Mouse (Mus musculus): ENCODE measurements around the gene Ahdc1. TPM values are rescaled to one million over a fixed set of nuclear protein-coding genes. Genes with fewer than 3 reads are reported as not detected.

The Ahdc1 gene
- polyA plus RNA-seq, 1 experiment: 58.2 TPM

DNA sequence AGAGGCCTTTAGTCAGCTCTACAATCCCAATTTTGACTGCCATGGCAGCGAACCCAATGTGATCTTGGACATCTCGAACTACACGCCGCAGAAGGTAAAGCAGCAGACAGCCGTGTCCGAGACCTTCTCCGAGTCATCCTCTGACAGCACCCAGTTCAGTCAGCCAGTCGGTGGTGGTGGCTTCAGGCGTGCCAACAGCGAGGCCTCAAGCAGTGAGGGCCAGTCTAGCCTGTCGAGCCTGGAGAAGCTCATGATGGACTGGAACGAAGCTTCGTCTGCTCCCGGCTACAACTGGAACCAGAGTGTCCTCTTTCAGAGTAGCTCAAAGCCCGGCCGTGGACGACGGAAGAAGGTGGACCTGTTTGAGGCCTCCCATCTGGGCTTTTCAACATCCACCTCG, 53.7 kb downstream of the Ahdc1 start:
- H3K4me3 ChIP-seq: no peak overlapping the region
- H3K36me3 ChIP-seq (ENCODE audit: control insufficient read depth, insufficient read depth): peaks cover 24% of the 10 kb centered on the region
- TF ChIP-seq POLR2A (IDR thresholded peaks at IDR 0.05; ENCODE audit: insufficient read length, low read depth) (peak; percentile 20), MAX (IDR thresholded peaks at IDR 0.05; ENCODE audit: low read depth) (no peak), SRF (IDR thresholded peaks at IDR 0.05; ENCODE audit: control insufficient read depth, insufficient read length, low read depth) (no peak), POLR2AphosphoS2 (IDR thresholded peaks at IDR 0.05; ENCODE audit: insufficient read length, low read depth) (peak; percentile 33)
- H3K79me2 ChIP-seq (ENCODE audit: control insufficient read depth, insufficient read depth): peaks cover 43% of the 10 kb centered on the region
- H3K27me3 ChIP-seq (ENCODE audit: control insufficient read depth, insufficient read depth, insufficient read length): no peaks in the 10 kb centered on the region
- H3K4me2 ChIP-seq (ENCODE audit: low read depth): no peak overlapping the region
- no peak overlapping the region for H3ac ChIP-seq (ENCODE audit: control insufficient read depth, insufficient read length)

DNA sequence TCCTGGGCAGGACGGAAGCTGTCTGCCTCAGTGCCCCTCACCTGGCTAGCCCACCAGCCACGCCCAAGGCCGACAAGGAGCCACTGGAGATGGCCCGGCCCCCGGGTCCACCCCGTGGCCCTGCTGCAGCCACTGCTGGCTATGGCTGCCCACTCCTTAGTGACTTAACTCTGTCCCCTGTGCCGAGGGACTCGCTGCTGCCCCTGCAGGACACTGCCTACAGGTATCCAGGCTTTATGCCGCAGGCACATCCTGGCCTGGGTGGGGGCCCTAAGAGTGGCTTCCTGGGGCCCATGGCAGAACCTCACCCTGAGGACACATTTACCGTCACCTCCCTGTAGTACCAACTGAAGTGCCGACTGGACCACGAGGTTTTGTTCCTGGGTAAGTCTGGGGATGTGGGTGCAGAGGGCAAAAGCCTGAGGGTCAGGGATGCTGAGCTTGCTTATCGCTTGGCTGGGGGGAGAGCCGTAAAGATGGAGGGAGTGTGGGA, 54.9 kb downstream of the Ahdc1 start:
- no peak for TF ChIP-seq E2F4 (IDR thresholded peaks at IDR 0.05; ENCODE audit: insufficient read depth)
- TF ChIP-seq MYOG (IDR thresholded peaks at IDR 0.05; ENCODE audit: control insufficient read depth in 1 of 3, insufficient read depth in 1 of 3, insufficient read length in 2 of 3, low read depth in 2 of 3): no peak
- no peak for TF ChIP-seq CEBPB (IDR thresholded peaks at IDR 0.05; ENCODE audit: insufficient read depth, poor library complexity, severe bottlenecking)
- no peak for TF ChIP-seq USF1 (IDR thresholded peaks at IDR 0.05; ENCODE audit: low read depth)
- no peak overlapping the region for H3K4me2 ChIP-seq (ENCODE audit: low read depth)
- H3K36me3 ChIP-seq (ENCODE audit: control insufficient read depth, insufficient read depth): peaks cover 16% of the 10 kb centered on the region
- H3K79me2 ChIP-seq (ENCODE audit: control insufficient read depth, insufficient read depth): peaks cover 31% of the 10 kb centered on the region
- H3ac ChIP-seq (ENCODE audit: control insufficient read depth, insufficient read length): no peak overlapping the region
- H3K4me3 ChIP-seq: no peak overlapping the region
- no peaks in the 10 kb centered on the region for H3K27me3 ChIP-seq (ENCODE audit: control insufficient read depth, insufficient read depth, insufficient read length)

DNA sequence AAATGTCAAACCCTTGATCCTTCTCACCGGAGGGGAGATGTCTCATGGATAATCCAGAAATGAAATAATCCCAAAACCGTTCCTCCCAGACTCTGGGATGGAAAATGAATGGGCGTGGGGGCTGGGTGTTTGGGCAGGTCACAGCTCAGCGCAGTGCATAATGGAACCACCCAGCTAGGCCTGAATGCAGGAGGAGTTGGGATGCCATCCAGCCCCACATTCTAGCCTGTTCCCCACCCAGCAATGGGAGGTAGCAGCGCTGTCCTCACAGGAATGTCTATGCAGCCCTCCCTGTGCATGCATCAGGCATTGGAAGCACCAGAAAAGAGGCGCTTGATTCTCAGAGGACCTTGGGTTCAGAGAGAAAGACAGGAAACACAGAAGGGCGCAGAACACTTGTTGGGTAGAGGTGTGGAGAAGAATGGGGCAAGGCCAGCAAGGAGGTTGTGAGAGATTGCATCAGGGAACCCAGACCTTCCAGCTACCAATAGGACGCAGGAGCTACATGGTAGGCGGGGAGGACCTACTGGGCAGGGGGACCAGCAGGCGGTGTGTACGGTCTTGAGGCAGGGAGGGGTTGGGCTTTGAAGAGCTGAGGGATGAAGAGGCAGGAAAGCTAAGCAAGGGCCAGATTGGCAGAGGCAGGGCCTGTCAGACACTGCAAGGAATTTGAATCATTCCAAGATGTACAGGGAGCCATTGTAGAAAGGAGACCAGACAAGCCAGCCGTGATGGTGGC, 57.5 kb downstream of the Ahdc1 start:
- Histone ChIP-seq H3K79me2 (ENCODE audit: control insufficient read depth, insufficient read depth) (peaks cover 47% of the 10 kb centered on the region), H3ac (ENCODE audit: control insufficient read depth, insufficient read length) (no peak overlapping the region), H3K27me3 (ENCODE audit: control insufficient read depth, insufficient read depth, insufficient read length) (no peaks in the 10 kb centered on the region), H3K4me3 (no peak overlapping the region), H3K36me3 (ENCODE audit: control insufficient read depth, insufficient read depth) (peaks cover 19% of the 10 kb centered on the region), H3K4me2 (ENCODE audit: low read depth) (no peak overlapping the region)
- TF ChIP-seq POLR2A (IDR thresholded peaks at IDR 0.05; ENCODE audit: insufficient read length, low read depth) (peak; percentile 17), POLR2AphosphoS2 (IDR thresholded peaks at IDR 0.05; ENCODE audit: insufficient read length, low read depth) (peak; percentile 42), TCF3 (IDR thresholded peaks at IDR 0.05; ENCODE audit: insufficient read length, low read depth) (no peak)

DNA sequence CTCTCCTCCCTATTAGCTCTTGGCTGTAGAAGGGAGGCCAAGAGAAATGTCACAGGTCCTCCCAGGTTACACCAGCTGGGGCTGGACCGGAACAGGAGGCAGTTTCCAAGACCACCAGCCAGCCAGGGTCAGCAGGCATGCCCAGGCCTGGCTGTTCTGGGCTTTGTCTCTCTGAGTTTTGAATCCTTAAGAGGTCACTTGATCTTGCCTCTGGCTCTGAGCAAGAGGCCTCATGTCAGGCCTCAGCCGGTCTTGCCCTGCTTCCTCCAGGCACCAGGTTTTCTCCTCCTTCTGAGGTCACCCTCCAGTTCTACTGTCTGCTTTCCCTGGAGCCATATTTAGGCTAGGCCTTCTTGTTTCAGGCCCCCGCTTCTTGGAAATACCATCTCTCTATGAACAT, 59.3 kb downstream of the Ahdc1 start:
- Histone ChIP-seq H3K79me2 (ENCODE audit: control insufficient read depth, insufficient read depth) (peaks cover 45% of the 10 kb centered on the region), H3K36me3 (ENCODE audit: control insufficient read depth, insufficient read depth) (peaks cover 19% of the 10 kb centered on the region)
- TF ChIP-seq TCF12 (IDR thresholded peaks at IDR 0.05; ENCODE audit: insufficient read depth, poor library complexity, severe bottlenecking) (no peak), TCF3 (IDR thresholded peaks at IDR 0.05; ENCODE audit: insufficient read length, low read depth) (no peak), POLR2A (IDR thresholded peaks at IDR 0.05; ENCODE audit: insufficient read length, low read depth) (no peak), MYOG (IDR thresholded peaks at IDR 0.05; ENCODE audit: control insufficient read depth in 1 of 3, insufficient read depth in 1 of 3, insufficient read length in 2 of 3, low read depth in 2 of 3) (no peak), E2F4 (IDR thresholded peaks at IDR 0.05; ENCODE audit: insufficient read depth) (no peak), MAX (IDR thresholded peaks at IDR 0.05; ENCODE audit: low read depth) (no peak), POLR2AphosphoS2 (IDR thresholded peaks at IDR 0.05; ENCODE audit: insufficient read length, low read depth) (no peak), REST (IDR thresholded peaks at IDR 0.05; ENCODE audit: insufficient read depth, insufficient read length) (no peak), CEBPB (IDR thresholded peaks at IDR 0.05; ENCODE audit: insufficient read depth, poor library complexity, severe bottlenecking) (no peak), SRF (IDR thresholded peaks at IDR 0.05; ENCODE audit: control insufficient read depth, insufficient read length, low read depth) (no peak)

DNA sequence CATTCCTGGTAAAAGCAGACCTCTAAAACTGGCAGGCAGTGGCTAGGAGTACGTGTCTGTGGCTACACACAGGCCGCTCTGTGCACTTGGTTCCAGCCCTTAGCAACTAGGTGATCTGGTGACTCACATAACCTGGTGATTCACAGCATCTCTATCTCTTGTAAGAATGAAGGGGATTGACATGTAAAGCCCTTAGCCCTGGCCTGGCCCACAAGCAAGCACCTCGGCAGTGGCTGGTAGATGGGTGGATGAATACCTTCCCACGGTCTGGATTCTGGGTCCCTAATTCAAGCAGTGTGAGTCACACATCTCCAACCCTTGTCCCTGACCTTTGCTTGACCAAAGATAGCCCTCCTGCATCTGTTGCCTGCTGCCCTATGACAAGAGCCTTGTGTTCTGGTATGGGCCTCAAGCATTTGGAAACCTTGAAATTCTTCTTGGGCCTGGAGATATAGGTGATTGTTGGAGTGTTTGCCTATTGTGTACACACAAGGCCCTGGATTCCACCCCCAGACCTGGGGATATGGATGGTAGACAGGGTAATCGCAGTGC, 59.8 kb downstream of the Ahdc1 start:
- H3K79me2 ChIP-seq (ENCODE audit: control insufficient read depth, insufficient read depth): peaks cover 44% of the 10 kb centered on the region
- TF ChIP-seq USF1 (IDR thresholded peaks at IDR 0.05; ENCODE audit: low read depth): no peak
- TF ChIP-seq REST (IDR thresholded peaks at IDR 0.05; ENCODE audit: insufficient read depth, insufficient read length): no peak
- no peak for TF ChIP-seq TCF12 (IDR thresholded peaks at IDR 0.05; ENCODE audit: insufficient read depth, poor library complexity, severe bottlenecking)
- no peak for TF ChIP-seq MAX (IDR thresholded peaks at IDR 0.05; ENCODE audit: low read depth)
- no peak for TF ChIP-seq POLR2A (IDR thresholded peaks at IDR 0.05; ENCODE audit: insufficient read length, low read depth)
- TF ChIP-seq TCF3 (IDR thresholded peaks at IDR 0.05; ENCODE audit: insufficient read length, low read depth): no peak
- TF ChIP-seq E2F4 (IDR thresholded peaks at IDR 0.05; ENCODE audit: insufficient read depth): no peak
- TF ChIP-seq SRF (IDR thresholded peaks at IDR 0.05; ENCODE audit: control insufficient read depth, insufficient read length, low read depth): no peak
- no peak for TF ChIP-seq CEBPB (IDR thresholded peaks at IDR 0.05; ENCODE audit: insufficient read depth, poor library complexity, severe bottlenecking)
- TF ChIP-seq POLR2AphosphoS2 (IDR thresholded peaks at IDR 0.05; ENCODE audit: insufficient read length, low read depth): peak; percentile 55
- peak in 2 of 3 experiments; percentile 17 to 70 for TF ChIP-seq MYOD1 (IDR thresholded peaks at IDR 0.05; ENCODE audit: control insufficient read depth in 1 of 3, insufficient read length in 2 of 3, low read depth in 2 of 3)
- TF ChIP-seq MYOG (IDR thresholded peaks at IDR 0.05; ENCODE audit: control insufficient read depth in 1 of 3, insufficient read depth in 1 of 3, insufficient read length in 2 of 3, low read depth in 2 of 3): peak in 2 of 3 experiments; percentile 42 to 62
- peaks cover 18% of the 10 kb centered on the region for H3K36me3 ChIP-seq (ENCODE audit: control insufficient read depth, insufficient read depth)
- H3K27me3 ChIP-seq (ENCODE audit: control insufficient read depth, insufficient read depth, insufficient read length): no peaks in the 10 kb centered on the region
- H3K4me2 ChIP-seq (ENCODE audit: low read depth): no peak overlapping the region
- H3K4me3 ChIP-seq: no peak overlapping the region
- H3ac ChIP-seq (ENCODE audit: control insufficient read depth, insufficient read length): no peak overlapping the region

More for the DNA sequence above, 59.3 kb downstream of the Ahdc1 start:
- Histone ChIP-seq H3K4me3 (no peak overlapping the region), H3ac (ENCODE audit: control insufficient read depth, insufficient read length) (no peak overlapping the region), H3K27me3 (ENCODE audit: control insufficient read depth, insufficient read depth, insufficient read length) (no peaks in the 10 kb centered on the region), H3K4me2 (ENCODE audit: low read depth) (no peak overlapping the region)

All from myocyte (in vitro differentiated cells).